Mouse (Mus musculus): Measurements from ENCODE around the gene Gm8922.
"Not testable (repeated sequence)": the region's sequence is repeated elsewhere in the genome, so short reads cannot be mapped to it uniquely, and the experiment has no call there.

- TF ChIP-seq POLR2A (IDR thresholded peaks at IDR 0.05; ENCODE audit: borderline replicate concordance, control insufficient read depth, low read depth, low read length); CTCF (IDR thresholded peaks at IDR 0.05; ENCODE audit: control insufficient read depth, insufficient read depth, low read length): not testable (repeated sequence)
Measured at GRCm38 (mm10) chr5:11681659-11682058, at the start of gene Gm8922.
